Mouse (Mus musculus) ES-Bruce4 (cell line): Measurements from ENCODE around the gene Polk.

ENCODE experiments used
- CTCF ChIP-seq: IDR thresholded peaks from one replicate; pipeline ENCODE4 v1.8.1; 2011; ENCODE audit warnings: low read depth, low read length
- POLR2A ChIP-seq: IDR thresholded peaks from one replicate; pipeline ENCODE4 v1.8.1; 2011; ENCODE audit warnings: low read length; ENCODE audit not compliant: insufficient read depth

DNA sequence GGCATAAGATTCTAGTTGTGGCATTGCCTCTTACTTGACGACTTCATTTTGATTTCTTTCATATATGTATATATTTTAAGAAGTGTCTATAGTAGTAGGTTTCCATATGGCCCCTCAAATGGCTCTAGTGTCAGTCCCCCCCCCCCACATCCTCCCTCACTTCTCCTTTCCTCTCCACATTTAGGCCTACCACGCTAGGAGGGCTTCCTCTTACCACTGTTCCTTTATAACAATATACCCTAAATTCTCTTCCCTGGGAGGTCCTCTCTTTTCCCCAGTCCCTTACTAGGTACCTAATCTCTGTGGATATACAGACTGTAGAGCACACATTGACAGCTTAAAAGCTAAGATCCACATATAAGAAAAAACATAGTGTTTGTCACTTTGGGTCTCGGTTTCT, 21.1 kb downstream of the Polk start:
- TF ChIP-seq CTCF (no peak), POLR2A (no peak)
